8 mouse cellular contexts compared by ENCODE assay signal in the genomic region with DNA sequence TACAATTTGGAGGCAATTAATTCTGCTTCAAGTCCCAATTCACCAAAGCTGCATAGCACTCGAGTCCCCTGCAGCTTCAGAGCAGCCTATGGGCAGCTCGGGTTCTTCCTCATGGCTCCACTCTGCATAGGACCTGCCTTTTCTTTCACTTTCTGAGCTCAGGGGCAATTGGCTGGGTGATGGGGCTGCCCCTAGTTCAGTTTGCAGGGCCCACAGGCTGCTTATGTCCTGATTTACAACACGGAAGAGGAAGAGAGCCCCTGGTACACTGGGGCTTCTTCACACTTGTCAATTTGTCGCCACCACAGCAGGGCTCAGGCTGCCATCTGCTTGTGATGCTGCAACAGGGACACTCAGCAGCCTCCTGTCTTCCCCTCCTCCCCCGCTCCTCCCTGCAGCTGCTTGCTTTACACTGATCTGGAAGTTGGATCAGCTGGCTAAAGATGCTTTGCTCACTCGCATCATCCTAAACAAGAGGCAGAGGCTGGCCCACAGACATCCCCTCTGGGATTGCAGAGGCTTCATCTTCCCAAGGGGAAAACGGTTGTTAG. TPM values are rescaled to one million over a fixed set of nuclear protein-coding genes. Genes with fewer than 3 reads are reported as not detected.
DNase-seq lines count a peak whose midpoint lies in the region; ATAC-seq and TF ChIP-seq lines count a peak whose summit lies in the region.

No protein-coding gene starts in this region.

- H3K9ac ChIP-seq in liver, embryonic 11.5 days (ENCODE audit: low read depth, low read length): no peak overlapping the region
- no peak overlapping the region for H3K9ac ChIP-seq in heart, embryonic 15.5 days

- H3K36me3 ChIP-seq in liver, embryonic 11.5 days (ENCODE audit: control insufficient read depth, insufficient read depth, low read length): no peaks in the 10 kb centered on the region
- H3K36me3 ChIP-seq in embryonic facial prominence, embryonic 10.5 days (replicated peaks): no peaks in the 10 kb centered on the region
- no peaks in the 10 kb centered on the region for H3K36me3 ChIP-seq in heart, embryonic 15.5 days
- no peaks in the 10 kb centered on the region for H3K36me3 ChIP-seq in myocyte (ENCODE audit: control insufficient read depth, insufficient read depth)

- no peak overlapping the region for H3K4me2 ChIP-seq in liver, embryonic 11.5 days
- peak overlapping the region; percentile 44 for H3K4me2 ChIP-seq in heart, embryonic 15.5 days
- H3K4me2 ChIP-seq in myocyte (ENCODE audit: low read depth): peak overlapping the region; percentile 66

- H3K4me3 ChIP-seq in liver, embryonic 11.5 days (ENCODE audit: low read depth, low read length): no peak overlapping the region
- peak overlapping the region; percentile 25; the same call in 1 of the 2 replicates for H3K4me3 ChIP-seq in embryonic facial prominence, embryonic 10.5 days
- 0 out of 2 replicates have a peak overlapping the region, but pooled peaks have one; percentile 24 for H3K4me3 ChIP-seq in heart, embryonic 15.5 days
- no peak overlapping the region for H3K4me3 ChIP-seq in myocyte

- 17% methylated on average over 7 of the region's 7 CpGs for WGBS in liver, embryonic 11.5 days
- WGBS in embryonic facial prominence, embryonic 10.5 days: 16% methylated on average over 7 of the region's 7 CpGs
- 7% methylated on average over 7 of the region's 7 CpGs for WGBS in heart, embryonic 15.5 days

- TF ChIP-seq POLR2A in myocyte (IDR thresholded peaks at IDR 0.05; ENCODE audit: insufficient read length, low read depth): no peak

- ATAC-seq in liver, embryonic 11.5 days (replicated peaks; ENCODE audit: low FRiP score): no peak
- ATAC-seq in heart, embryonic 15.5 days (replicated peaks; ENCODE audit: insufficient number of reproducible peaks, insufficient read depth, low FRiP score, low read depth): 0 out of 2 replicates have a peak, but pooled peaks have one; percentile 22
- no peak for ATAC-seq in activated CD4-positive, CD25-positive, alpha-beta regulatory T cell, adult 4 months

- no peak overlapping the region for H3K27ac ChIP-seq in liver, embryonic 11.5 days (ENCODE audit: low read depth, low read length)
- peak overlapping the region; percentile 55; the same call in 1 of the 2 replicates for H3K27ac ChIP-seq in embryonic facial prominence, embryonic 10.5 days (replicated peaks)
- no peak overlapping the region for H3K27ac ChIP-seq in heart, embryonic 15.5 days

- no peaks in the 10 kb centered on the region for H3K4me1 ChIP-seq in liver, embryonic 11.5 days (replicated peaks; ENCODE audit: control insufficient read depth, insufficient read depth, low read length)
- H3K4me1 ChIP-seq in embryonic facial prominence, embryonic 10.5 days: peaks cover 17% of the 10 kb centered on the region
- peaks cover 7% of the 10 kb centered on the region for H3K4me1 ChIP-seq in heart, embryonic 15.5 days (replicated peaks)

- H3K27me3 ChIP-seq in liver, embryonic 11.5 days (replicated peaks; ENCODE audit: control insufficient read depth, insufficient read depth, low read length): no peaks in the 10 kb centered on the region
- H3K27me3 ChIP-seq in embryonic facial prominence, embryonic 10.5 days (replicated peaks; ENCODE audit: low read depth, poor library complexity, severe bottlenecking): peaks cover 31% of the 10 kb centered on the region
- H3K27me3 ChIP-seq in heart, embryonic 15.5 days: no peaks in the 10 kb centered on the region
- no peaks in the 10 kb centered on the region for H3K27me3 ChIP-seq in myocyte (ENCODE audit: control insufficient read depth, insufficient read depth, insufficient read length)

- peak; percentile 9 for DNase-seq in liver
- DNase-seq in liver, embryonic 11.5 days (ENCODE audit: low spot score): no peak
- peak; percentile 35 for DNase-seq in embryonic facial prominence, embryonic 10.5 days (ENCODE audit: low spot score)
- peak; percentile 34 to 40 for DNase-seq in layer of hippocampus, postnatal 25 days (ENCODE audit: extremely low spot score in 1 of 2, low spot score in 1 of 2)
- DNase-seq in yolk sac, embryonic 10.5 days (ENCODE audit: low spot score): peak; percentile 2

- no peaks in the 10 kb centered on the region for H3K79me2 ChIP-seq in myocyte (ENCODE audit: control insufficient read depth, insufficient read depth)

- H3K9me3 ChIP-seq in liver, embryonic 11.5 days (ENCODE audit: control insufficient read depth, low read length): no peaks in the 10 kb centered on the region
- H3K9me3 ChIP-seq in embryonic facial prominence, embryonic 10.5 days: no peaks in the 10 kb centered on the region
- no peaks in the 10 kb centered on the region for H3K9me3 ChIP-seq in heart, embryonic 15.5 days (replicated peaks)

- no peak overlapping the region for H3ac ChIP-seq in myocyte (ENCODE audit: control insufficient read depth, insufficient read length)

TF ChIP-seq in myocyte, 11 proteins besides CTCF, POLR2A, EP300 and RAD21:
- no peak for TF ChIP-seq USF1 (IDR thresholded peaks at IDR 0.05; ENCODE audit: low read depth)
- TF ChIP-seq SRF (IDR thresholded peaks at IDR 0.05; ENCODE audit: control insufficient read depth, insufficient read length, low read depth): no peak
- TF ChIP-seq MYOD1 (IDR thresholded peaks at IDR 0.05; ENCODE audit: control insufficient read depth in 1 of 3, insufficient read length in 2 of 3, low read depth in 2 of 3): no peak
- TF ChIP-seq MYOG (IDR thresholded peaks at IDR 0.05; ENCODE audit: control insufficient read depth in 1 of 3, insufficient read depth in 1 of 3, insufficient read length in 2 of 3, low read depth in 2 of 3): no peak
- no peak for TF ChIP-seq MAX (IDR thresholded peaks at IDR 0.05; ENCODE audit: low read depth)
- no peak for TF ChIP-seq TCF12 (IDR thresholded peaks at IDR 0.05; ENCODE audit: insufficient read depth, poor library complexity, severe bottlenecking)
- no peak for TF ChIP-seq REST (IDR thresholded peaks at IDR 0.05; ENCODE audit: insufficient read depth, insufficient read length)

RNA-seq across cellular contexts. Expression of gene Hs3st3a1, which starts 38.7 kb away (rescaled TPM):
- 1.6 and 1.9 TPM in 2 replicates for polyA plus RNA-seq in liver, embryonic 11.5 days (2014; fragmentation: Nextera tagmentation; extraction: Ambion mirVana)
- polyA plus RNA-seq in embryonic facial prominence, embryonic 10.5 days (2016; fragmentation: Nextera tagmentation; extraction: Ambion mirVana): 2.0 and 3.0 TPM in 2 replicates
- 0.33 and 0.37 TPM in 2 replicates for polyA plus RNA-seq in heart, embryonic 15.5 days (2015; fragmentation: Nextera tagmentation; extraction: Ambion mirVana)
- under 1 TPM; 0.25 to 0.45 TPM for total RNA-seq in layer of hippocampus, postnatal 25 days (2021)
- polyA plus RNA-seq in myocyte (2012; fragmentation: generic; extraction: Trizol): 1.8 TPM
- not detected for polyA plus RNA-seq in activated CD4-positive, CD25-positive, alpha-beta regulatory T cell, adult 4 months (2017; shearing (Covaris generic))

RNA-seq across cellular contexts. Expression of gene F930015N05Rik, which starts 40.0 kb away (rescaled TPM):
- polyA plus RNA-seq in liver, embryonic 11.5 days (2014; fragmentation: Nextera tagmentation; extraction: Ambion mirVana): 0.49 and 0.91 TPM in 2 replicates
- polyA plus RNA-seq in embryonic facial prominence, embryonic 10.5 days (2016; fragmentation: Nextera tagmentation; extraction: Ambion mirVana): 1.6 and 2.2 TPM in 2 replicates
- 0.09 TPM in 1 of 2 replicates, not detected in the other for polyA plus RNA-seq in heart, embryonic 15.5 days (2015; fragmentation: Nextera tagmentation; extraction: Ambion mirVana)
- under 1 TPM in 1 of 2 experiments, not detected in 1; 0.23 TPM for total RNA-seq in layer of hippocampus, postnatal 25 days (2021)
- polyA plus RNA-seq in myocyte (2012; fragmentation: generic; extraction: Trizol): 0.66 TPM
- not detected for polyA plus RNA-seq in activated CD4-positive, CD25-positive, alpha-beta regulatory T cell, adult 4 months (2017; shearing (Covaris generic))

Comparison
In these comparisons a context has a peak if more than half of its experiments do, and no peak if none do; other contexts are left out.
1. H3K4me3 ChIP-seq: peak in embryonic facial prominence, embryonic 10.5 days (single experiment) and heart, embryonic 15.5 days (single experiment); none in liver, embryonic 11.5 days (single experiment) and myocyte (single experiment).